Mouse (Mus musculus) cerebellum, adult (tissue): Measurements from ENCODE around the gene Zbtb37.

Source experiments
- ATAC-seq: cut with Nextera tagmentation; 2 replicates; pipeline ENCODE4 v1.9.2; 2017; ENCODE audit warnings: mild to moderate bottlenecking, moderate library complexity, mixed read lengths; ENCODE audit not compliant: insufficient number of reproducible peaks, low FRiP score, low TSS enrichment

Zbtb37 gene

DNA sequence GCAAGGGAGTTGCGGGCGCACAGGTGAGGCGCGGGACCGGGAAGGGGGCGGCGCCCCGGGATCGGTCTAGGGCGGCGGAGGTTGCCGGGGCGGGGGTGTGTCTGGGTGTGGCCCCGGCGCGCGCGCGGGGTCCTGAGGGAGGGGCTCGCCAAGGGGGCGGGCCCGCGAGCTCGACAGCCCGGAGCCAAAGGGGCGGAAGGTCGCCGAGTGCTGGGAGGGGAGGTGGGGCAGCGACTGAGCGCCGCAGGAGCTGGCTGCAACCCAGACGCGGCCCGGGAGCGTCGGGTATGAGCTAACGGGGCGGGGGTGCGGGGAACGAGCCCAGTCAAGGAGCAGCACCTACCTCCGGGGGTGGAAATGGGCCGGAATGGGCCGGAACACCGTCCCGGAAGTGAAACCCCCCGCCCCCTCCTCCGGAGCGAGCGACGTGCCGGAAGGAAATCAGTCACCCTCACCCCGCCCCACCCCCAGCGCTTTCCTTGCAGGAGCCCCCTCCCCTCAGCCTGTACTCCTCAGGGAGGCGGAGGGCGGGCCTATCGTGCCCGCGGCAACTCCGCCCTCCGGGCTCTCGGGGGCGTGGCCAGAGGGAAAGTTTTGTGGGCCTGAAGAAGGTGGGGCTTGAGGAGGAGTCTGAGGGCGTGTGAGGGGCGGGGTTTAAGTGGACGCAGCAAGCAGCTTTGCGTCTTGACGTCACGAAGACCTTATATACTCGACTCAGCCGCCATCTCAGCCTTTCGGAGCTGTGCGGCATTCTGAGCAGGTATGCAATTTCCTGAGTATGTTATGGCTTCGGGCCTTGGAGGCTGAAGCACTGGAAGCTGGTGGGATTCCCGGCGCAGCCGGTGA is at the start of gene Zbtb37:
Zbtb37 (minus strand) TSS at position 415 of the 846 bp plus-strand sequence.
- peak; percentile 87 for ATAC-seq

- no peak for ATAC-seq
Observed at GRCm38 (mm10) chr1:161077243-161077642, 42.6 kb upstream of the Zbtb37 start.

- no peak for ATAC-seq
Observed at GRCm38 (mm10) chr1:161076238-161076637, 41.6 kb upstream of the Zbtb37 start.

- ATAC-seq, result no peak
Observed at GRCm38 (mm10) chr1:161071272-161071620, 36.6 kb upstream of the Zbtb37 start.

DNA sequence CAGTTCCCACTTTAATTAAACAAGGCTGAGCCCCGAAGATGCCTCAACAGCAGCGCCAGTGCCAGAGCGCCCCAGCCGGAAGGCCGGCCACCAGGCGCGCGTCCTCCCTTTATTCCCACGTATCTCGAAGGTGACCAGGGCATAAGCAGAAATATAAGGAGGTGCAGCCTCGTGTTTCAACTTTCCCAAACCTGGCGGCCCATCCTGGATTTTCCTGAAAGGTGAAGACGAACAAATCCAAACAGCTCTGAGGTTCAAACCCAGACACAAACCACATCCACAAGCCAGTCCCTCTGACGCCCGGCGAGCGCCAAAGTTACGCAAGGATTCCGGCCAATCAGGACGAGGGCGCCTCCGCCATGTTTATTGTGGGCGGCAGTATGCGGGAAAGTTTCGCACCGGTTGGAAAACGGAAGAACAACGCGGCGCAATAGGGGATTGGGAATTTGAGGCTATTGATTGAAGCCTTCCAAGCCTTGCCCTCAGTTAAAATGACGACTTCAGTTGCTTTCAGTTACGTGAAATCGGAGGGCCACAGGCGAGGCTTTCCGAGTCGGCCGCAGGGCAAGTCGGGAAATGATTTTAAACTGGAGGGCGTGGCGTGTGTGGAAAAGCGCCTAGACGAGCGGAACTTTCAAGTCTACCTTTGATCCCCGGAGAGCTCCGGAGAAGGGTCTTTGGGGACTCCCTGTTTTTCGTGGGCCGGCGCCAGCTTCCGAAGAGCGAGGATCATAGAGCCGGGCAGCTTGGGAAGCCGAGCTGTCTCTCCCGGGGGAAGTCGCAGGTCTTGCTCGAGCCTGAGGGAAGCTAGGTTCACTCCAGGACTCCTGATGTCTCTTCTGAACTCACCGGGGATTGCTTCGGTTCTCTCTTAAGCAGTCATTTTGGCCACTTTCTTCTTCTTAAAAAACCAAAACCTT is 36.0 kb upstream of the Zbtb37 start, which contains the start of the genes Dars2 and Cenpl:
Dars2 (minus strand) TSS at position 307 of the 920 bp plus-strand sequence.
Cenpl (plus strand) TSS at position 362 of the 920 bp plus-strand sequence.
- ATAC-seq, result peak; percentile 97

GRCm38 (mm10) chr1:161063351-161063750 is 28.7 kb upstream of the Zbtb37 start:
- ATAC-seq, result no peak

DNA sequence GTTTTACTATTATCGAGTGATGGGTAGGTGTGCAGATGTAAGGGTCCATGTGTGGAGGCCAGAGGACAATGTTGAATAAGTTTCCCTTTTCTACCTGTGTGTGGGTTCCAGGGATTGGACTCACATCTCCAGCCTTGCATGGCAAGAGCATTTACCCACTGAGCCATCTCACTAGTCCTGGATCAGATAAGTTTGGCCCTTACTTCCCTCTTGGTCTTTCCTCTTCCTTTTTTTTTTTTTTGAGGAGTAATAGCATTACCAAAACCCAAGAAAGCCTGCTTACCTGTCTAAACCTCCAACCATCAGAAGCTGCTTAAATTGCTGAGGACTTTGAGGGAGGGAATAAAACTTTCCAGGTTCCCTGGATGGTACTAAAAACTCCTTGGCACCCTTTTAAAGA is 22.5 kb upstream of the Zbtb37 start:
- ATAC-seq, result no peak

DNA sequence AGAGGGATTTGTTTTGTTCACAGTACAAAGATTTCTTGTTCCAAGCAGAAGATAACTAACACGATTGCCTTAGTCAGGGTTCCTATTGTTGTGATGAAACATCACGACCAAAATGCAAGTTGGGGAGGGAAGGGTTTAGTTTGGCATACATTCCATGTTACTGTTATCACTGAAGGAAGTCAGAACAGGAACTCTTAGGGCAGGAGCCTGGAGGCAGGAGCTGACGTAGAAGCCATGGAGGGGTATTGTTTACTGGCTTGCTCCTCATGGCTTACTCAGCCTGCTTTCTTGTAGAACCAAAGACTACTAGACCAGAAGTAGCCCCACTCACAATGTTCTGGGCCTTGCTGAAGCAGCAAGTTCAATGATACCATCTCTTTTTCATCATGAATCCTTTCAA is 12.3 kb upstream of the Zbtb37 start:
- no peak for ATAC-seq

DNA sequence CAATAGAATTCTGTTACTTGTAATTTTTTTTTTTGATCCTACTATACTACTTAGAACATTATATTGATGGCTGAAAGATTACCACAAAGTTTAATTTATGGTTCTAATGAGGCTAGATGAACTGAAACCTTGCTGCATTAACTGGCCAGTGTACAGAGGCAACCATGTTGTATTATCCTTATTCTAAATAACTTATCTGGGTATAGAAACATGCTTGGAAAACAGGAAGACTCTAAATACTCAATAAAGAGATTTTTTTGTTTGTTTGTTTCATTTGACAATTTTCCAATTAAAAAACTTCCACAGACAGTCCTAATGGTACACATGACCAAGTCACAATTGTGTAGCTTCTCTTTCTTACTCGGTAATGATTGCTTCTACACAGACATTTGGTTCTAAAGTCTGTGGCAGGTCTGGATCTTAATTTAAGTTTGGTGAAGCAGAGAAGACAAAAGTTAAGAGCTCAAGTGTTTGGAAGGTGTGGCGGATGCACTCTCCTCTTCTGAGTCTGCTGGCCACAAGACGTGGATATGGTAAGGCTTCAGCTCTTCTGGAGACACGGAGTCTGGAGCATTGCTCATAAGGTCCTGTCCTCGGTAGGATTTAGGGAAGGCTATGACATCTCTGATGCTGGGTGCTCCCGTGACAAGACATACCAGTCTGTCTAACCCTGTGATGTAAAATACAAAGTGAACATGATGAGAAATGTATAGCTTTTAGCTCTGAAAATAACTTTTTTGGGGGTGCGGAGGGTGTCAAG is 6.8 kb upstream of the Zbtb37 start:
- no peak for ATAC-seq

- ATAC-seq, result no peak
Observed at GRCm38 (mm10) chr1:161040855-161041254, 6.2 kb upstream of the Zbtb37 start.

GRCm38 (mm10) chr1:161040426-161040770 is 5.7 kb upstream of the Zbtb37 start:
- no peak for ATAC-seq

- no peak for ATAC-seq
Observed at GRCm38 (mm10) chr1:161039741-161040425, 5.2 kb upstream of the Zbtb37 start.

DNA sequence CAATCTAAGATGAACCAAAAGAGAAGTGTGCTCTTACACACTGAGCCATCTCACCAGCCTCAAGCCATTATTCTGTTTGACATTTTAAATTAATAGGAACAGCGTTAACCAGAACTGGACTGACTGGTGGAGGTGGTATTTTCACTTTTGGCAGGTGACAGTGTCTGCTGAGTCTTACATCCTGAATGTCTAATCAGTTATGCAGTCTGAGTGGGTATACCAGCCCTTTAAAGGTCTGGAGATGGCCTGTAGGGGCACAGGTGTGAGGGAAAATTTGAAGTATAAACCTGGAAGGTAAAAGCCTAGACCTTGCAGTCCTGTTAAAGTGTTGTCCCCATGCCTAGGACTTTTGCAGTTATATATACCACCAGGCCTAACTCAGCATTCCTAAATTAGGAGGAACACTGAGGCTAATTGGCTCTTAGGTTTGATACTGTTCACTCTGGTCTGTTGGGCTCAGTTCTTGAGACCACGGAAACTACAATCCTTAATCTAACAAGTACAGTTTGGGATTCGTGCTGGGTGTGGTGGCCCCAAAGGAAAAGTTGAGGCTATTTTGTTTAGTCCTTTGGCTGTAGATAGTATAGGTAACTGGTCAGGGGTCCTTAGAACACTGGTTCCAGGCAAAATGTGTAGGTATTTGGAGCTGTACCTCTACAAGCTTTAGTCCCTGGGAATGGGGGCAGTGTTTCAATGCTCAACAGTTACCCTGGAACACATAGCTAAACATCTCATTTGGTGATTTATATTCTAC is 4.5 kb upstream of the Zbtb37 start:
- ATAC-seq, result no peak

DNA sequence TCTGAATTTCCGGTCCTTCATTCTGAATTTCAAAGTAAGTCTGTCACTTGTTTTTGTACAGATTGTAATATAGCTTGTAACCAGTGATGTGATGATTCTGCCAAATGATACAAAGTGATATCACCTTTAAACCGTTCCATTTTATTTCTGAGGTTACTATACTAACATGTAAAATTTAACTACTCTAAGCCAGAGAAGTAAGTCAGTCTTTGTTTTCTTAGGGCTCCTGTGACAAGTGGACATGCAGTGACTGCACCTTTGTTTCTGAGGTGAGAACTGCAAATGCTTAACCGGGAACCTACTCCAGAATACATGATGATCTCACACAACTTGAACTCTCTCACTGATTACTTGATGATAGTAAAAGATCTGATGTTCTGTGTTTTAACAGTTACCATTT is 3.4 kb upstream of the Zbtb37 start:
- no peak for ATAC-seq

- no peak for ATAC-seq
Observed at GRCm38 (mm10) chr1:161037599-161037998, 3.0 kb upstream of the Zbtb37 start.

DNA sequence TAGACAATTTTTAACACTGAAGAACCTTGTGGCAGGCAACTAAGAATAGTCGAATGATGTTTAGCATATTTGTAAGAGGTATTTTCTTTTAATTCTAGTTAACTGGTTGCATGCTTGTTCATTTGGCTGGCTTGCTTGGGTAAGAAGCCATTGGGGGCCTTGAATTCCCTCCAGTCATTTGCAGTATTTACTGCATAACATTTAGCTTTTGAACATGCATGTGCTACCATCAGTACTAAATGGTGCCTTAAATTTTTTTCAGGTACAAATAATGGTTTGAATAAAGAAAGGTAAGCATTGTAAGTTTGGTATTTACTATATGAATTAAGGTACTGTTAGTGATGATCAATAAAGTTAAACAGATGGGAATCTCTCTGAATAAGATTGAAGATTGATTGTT is 2.4 kb upstream of the Zbtb37 start:
- ATAC-seq, result no peak

DNA sequence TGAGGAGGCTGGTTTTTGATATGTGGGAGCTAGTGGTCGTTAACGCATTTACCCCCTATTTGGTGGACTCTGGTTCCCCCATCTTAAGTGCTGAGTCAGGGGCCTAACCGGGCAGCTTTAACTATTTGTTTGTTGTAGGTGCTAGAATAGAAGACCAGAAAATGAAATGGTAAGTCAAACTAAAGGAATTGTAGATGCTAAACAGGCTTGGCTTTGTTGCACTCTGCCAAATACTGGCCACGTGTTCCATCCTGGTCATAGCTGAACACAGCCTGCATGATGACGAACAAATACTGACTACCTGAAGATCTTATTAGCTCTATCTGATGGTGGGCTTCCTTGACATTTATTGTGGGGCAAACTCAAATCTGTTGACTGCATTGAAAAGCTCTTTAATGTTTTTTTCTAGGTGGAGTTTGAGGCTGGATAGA is 1.8 kb upstream of the Zbtb37 start:
- no peak for ATAC-seq

DNA sequence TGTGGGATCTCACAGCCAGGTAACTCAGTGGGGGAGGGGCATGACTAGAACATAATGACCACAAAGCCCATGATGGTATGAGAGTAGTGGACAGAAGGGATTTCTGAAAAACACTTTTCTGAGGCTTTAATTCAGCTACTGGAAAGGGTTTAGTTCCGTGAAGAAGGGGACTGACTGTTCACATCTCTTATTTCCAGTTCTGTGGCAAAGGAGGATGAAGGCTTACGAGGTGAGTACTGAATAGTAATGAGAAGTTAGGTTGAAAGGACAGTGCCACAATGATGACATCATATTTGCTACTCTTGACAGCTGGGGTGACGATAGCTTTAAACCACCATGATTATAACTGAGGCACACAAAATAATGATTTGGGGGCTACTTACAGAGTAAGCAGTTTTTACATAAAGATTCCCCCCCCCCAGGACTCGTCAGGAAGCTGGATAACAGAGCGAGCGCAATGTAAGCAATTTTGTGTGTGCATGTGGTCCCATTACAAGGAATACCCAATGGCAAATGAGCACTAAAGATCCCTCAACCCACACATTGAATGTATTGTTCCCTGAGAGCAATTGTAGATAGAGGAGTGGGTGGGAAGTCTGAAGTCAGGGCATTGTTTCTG is 1.2 kb upstream of the Zbtb37 start:
- ATAC-seq, result 0 out of 2 replicates have a peak, but pooled peaks have one; percentile 6
